Mouse (Mus musculus) midbrain, embryonic 16.5 days (tissue): ENCODE measurements at regions not wholly inside any gene's neighbourhood (a gene's known extent, or its start where the extent isn't known, plus 50 kb on each side); places are given as distances from the start of the nearest gene placed in this dataset.

Experiments used
- ATAC-seq: fragments of 200-750 bp; cut with Nextera tagmentation; 2 replicates; pipeline ENCODE4 v1.8.0; 2017; ENCODE audit warnings: moderate TSS enrichment
- H3K27ac ChIP-seq: fragments of 300-500 bp; sonication (generic); 2 replicates; pipeline ENCODE4 v1.5.1; 2014; ENCODE audit warnings: mild to moderate bottlenecking, low read length, mixed read lengths
- H3K27me3 ChIP-seq: fragments of 300-500 bp; sonication (generic); 2 replicates; pipeline ENCODE4 v1.6.1; 2014; ENCODE audit warnings: low read depth, low read length, mixed read lengths; ENCODE audit not compliant: control insufficient read depth, insufficient read depth
- H3K36me3 ChIP-seq: fragments of 300-500 bp; sonication (generic); 2 replicates; pipeline ENCODE4 v1.6.1; 2014; ENCODE audit warnings: mild to moderate bottlenecking, low read length, moderate library complexity, mixed read lengths; ENCODE audit not compliant: control insufficient read depth, insufficient read depth
- H3K4me1 ChIP-seq: fragments of 300-500 bp; sonication (generic); 2 replicates; pipeline ENCODE4 v1.6.1; 2014; ENCODE audit warnings: mild to moderate bottlenecking, low read length, mixed read lengths; ENCODE audit not compliant: control insufficient read depth, insufficient read depth
- H3K4me2 ChIP-seq: fragments of 300-500 bp; sonication (generic); 2 replicates; pipeline ENCODE4 v1.6.1; 2014; ENCODE audit warnings: mild to moderate bottlenecking, low read length, mixed read lengths
- H3K4me3 ChIP-seq: fragments of 300-500 bp; sonication (generic); 2 replicates; pipeline ENCODE4 v1.5.1; 2014; ENCODE audit warnings: low read depth, mild to moderate bottlenecking, low read length, moderate library complexity, mixed read lengths
- H3K9ac ChIP-seq: fragments of 300-500 bp; sonication (generic); 2 replicates; pipeline ENCODE4 v1.6.1; 2014; ENCODE audit warnings: low read depth, low read length, mixed read lengths
- H3K9me3 ChIP-seq: fragments of 300-500 bp; sonication (generic); replicated peaks from 2 replicates; pipeline ENCODE4 v1.6.1; 2014; ENCODE audit warnings: mild to moderate bottlenecking, low read length, mixed read lengths; ENCODE audit not compliant: control insufficient read depth, poor library complexity, severe bottlenecking
- WGBS: fragments of 180-500 bp; shearing (Covaris S2); extraction: QIAGEN DNeasy Blood & Tissue Kit; methylation state at CpG from one replicate; pipeline ENCODE4 v1.1.7; 2014; 5-methylcytosine and 5-hydroxymethylcytosine counted together

DNA sequence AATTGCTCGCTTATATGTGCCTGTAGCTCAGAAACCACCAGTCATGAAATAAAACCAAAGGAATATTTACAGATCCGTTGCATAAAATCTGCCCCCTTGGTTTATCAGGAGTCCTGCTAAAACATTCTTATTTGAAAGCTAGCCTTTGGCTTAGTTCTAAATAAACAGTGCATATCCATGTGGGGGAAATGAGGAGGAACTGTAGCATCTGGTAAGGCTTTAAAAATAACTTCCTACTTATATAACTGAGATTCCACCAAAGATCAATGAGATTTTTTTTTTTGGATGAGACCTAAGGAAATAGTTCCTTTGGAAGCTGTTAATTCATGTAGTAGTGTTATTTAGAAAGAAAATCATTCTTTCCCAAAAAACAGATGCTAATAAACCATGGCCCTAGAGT is 117.8 kb upstream of the Slco6d1 start:
- no peaks in the 10 kb centered on the region for H3K4me1 ChIP-seq
- H3K9ac ChIP-seq, result no peak overlapping the region
- H3K9me3 ChIP-seq, result no peaks in the 10 kb centered on the region
- H3K4me2 ChIP-seq, result no peak overlapping the region
- no peaks in the 10 kb centered on the region for H3K27me3 ChIP-seq
- WGBS, result 82% methylated on average over 2 of the region's 2 CpGs
- H3K36me3 ChIP-seq, result no peaks in the 10 kb centered on the region
- no peak overlapping the region for H3K27ac ChIP-seq
- H3K4me3 ChIP-seq, result no peak overlapping the region
- ATAC-seq, result no peak

DNA sequence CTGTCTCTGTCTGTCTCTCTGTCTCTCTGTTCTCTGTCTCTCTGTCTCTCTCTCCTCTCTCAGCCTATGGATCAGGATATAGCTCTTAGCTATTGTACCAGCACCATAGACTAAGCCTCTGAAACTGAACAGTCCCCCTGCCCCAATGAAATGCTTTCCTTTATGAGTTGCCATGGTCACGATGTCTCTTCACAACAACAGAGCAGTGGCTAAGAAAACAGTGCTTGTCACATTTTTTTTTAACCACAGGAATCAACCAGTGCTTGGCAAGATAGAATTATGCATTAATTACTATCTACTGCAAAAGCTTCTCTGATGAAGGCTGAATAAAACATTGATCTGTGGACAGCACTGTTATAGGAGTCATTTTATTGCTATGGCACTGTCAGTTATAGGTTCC is 114.6 kb upstream of the Slco6d1 start:
- no peak overlapping the region for H3K27ac ChIP-seq
- no peaks in the 10 kb centered on the region for H3K27me3 ChIP-seq
- no peak for ATAC-seq
- H3K4me3 ChIP-seq, result no peak overlapping the region
- no peaks in the 10 kb centered on the region for H3K9me3 ChIP-seq
- no peaks in the 10 kb centered on the region for H3K36me3 ChIP-seq
- H3K9ac ChIP-seq, result no peak overlapping the region
- 74% methylated on average over 1 of the region's 1 CpGs for WGBS
- no peaks in the 10 kb centered on the region for H3K4me1 ChIP-seq
- H3K4me2 ChIP-seq, result no peak overlapping the region

DNA sequence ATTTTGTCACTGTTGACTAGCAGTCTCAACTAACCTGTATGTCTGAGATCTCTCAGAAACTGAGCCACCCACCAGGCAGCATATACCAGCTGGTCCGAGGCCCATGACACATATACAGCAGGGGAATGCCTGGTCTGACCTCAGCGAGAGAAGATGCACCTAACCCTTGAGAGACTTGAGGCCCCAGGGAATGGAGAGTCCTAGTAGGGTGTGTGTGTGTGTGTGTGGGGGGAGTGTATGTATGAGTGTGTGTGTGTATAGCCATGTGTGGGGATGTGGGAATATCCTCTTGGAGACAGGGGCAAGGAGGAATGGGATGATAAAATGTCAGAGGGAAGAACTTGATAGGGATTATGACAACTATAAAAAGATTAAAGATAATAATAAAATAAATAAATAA is 113.4 kb upstream of the Slco6d1 start:
- no peak for ATAC-seq
- no peak overlapping the region for H3K9ac ChIP-seq
- no peaks in the 10 kb centered on the region for H3K9me3 ChIP-seq
- H3K27me3 ChIP-seq, result no peaks in the 10 kb centered on the region
- H3K27ac ChIP-seq, result no peak overlapping the region
- H3K4me1 ChIP-seq, result no peaks in the 10 kb centered on the region
- no peaks in the 10 kb centered on the region for H3K36me3 ChIP-seq
- WGBS, result 100% methylated on average over 2 of the region's 2 CpGs
- H3K4me3 ChIP-seq, result no peak overlapping the region
- H3K4me2 ChIP-seq, result no peak overlapping the region

DNA sequence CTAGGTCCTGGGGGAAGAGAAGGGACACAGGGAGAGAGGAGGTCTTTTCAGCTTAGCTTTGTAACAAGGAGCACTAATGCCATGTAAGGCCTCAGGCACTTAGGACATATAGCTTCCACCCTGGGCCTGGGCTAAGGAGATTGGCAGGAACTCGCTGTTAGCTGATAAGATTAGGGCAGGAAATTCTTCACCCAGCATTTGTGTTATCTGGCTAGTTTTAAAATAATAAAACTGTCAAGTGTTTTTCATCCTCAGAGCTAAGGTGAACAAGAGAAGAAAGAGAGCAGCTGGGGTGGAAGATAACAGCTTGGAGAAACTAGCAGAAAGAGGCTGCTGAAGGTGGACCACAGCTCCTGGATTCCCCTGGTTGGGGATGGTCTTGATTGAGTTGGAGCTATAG is 111.0 kb upstream of the Slco6d1 start:
- Histone ChIP-seq H3K4me3 (no peak overlapping the region), H3K9ac (no peak overlapping the region), H3K27ac (no peak overlapping the region), H3K4me1 (no peaks in the 10 kb centered on the region), H3K9me3 (no peaks in the 10 kb centered on the region), H3K27me3 (no peaks in the 10 kb centered on the region), H3K4me2 (no peak overlapping the region), H3K36me3 (no peaks in the 10 kb centered on the region)
- 89% methylated on average over 1 of the region's 1 CpGs for WGBS
- ATAC-seq, result no peak

DNA sequence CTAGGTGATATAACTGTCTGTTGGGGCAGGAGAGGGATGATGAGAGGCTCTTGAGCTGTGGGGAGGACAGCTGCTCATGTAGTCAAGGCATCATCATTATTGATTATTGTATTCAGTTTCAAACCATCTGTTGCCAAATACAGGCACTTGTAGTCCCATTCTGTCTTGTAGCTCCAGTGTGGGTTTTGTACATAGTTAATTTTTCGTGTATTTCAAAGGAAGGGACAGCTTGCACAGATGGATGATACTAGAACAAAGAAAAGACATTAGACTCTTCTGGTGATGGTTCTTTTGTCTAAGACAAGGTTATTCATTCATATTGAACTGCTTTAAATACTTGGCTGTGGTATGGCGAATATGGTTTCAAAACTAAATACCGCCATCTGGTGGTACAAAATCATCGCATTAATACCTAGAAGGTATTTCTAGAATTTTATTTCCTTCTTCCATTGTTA is 70.8 kb upstream of the Slco6d1 start:
- WGBS, result 19% methylated on average over 4 of the region's 4 CpGs
- Histone ChIP-seq H3K27me3 (no peaks in the 10 kb centered on the region), H3K27ac (0 out of 2 replicates have a peak overlapping the region, but pooled peaks have one; percentile 41), H3K36me3 (no peaks in the 10 kb centered on the region), H3K4me1 (peaks cover 9% of the 10 kb centered on the region), H3K9me3 (no peaks in the 10 kb centered on the region), H3K9ac (no peak overlapping the region), H3K4me2 (no peak overlapping the region), H3K4me3 (no peak overlapping the region)
- peak; percentile 85 for ATAC-seq

DNA sequence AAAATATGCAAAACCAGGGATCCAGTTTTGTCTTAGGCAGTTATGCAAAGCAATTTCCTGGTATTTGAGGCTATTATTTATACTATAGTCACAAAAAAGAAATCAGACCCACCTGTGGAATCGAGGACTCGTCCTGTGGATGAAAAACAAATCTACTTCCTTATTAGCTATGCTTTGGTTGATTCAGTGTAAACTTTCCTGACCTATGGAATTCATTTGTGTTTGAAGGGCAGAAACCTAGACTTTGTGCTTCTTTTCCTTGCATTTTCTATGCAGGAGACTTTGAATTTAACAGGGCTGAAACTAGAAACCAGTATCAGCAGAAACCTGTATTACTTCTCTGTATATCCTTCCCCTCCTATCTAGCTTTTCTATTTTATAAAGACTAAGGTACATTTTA is 70.2 kb upstream of the Slco6d1 start:
- Histone ChIP-seq H3K27ac (no peak overlapping the region), H3K36me3 (no peaks in the 10 kb centered on the region), H3K9ac (no peak overlapping the region), H3K9me3 (no peaks in the 10 kb centered on the region), H3K4me2 (no peak overlapping the region), H3K4me3 (no peak overlapping the region), H3K4me1 (peaks cover 9% of the 10 kb centered on the region), H3K27me3 (no peaks in the 10 kb centered on the region)
- ATAC-seq, result no peak
- WGBS, result 82% methylated on average over 2 of the region's 2 CpGs

DNA sequence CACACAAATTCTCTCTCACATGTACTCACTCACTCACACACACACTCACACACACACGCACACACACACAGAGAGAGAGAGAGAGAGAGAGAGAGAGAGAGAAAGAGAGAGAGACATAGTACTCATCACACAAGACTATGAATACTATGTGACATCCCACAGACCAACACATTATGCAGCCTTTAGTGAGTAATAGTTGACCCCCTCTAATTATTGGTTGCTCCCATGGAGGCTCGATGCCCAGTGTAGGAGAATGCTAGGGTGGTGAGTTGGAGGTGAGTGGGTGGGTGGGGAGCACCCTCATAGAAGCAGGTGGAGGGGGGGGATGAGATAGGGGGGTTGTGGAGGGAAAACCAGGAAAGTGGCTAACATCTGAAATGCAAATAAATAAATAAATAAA is 69.4 kb upstream of the Slco6d1 start:
- WGBS, result 83% methylated on average over 2 of the region's 2 CpGs
- ATAC-seq, result peak; percentile 60; the same call in 1 of the 2 replicates

More for the DNA sequence above, 69.4 kb upstream of the Slco6d1 start:
- Histone ChIP-seq H3K27ac (no peak overlapping the region), H3K27me3 (no peaks in the 10 kb centered on the region), H3K4me3 (no peak overlapping the region), H3K4me2 (no peak overlapping the region), H3K36me3 (no peaks in the 10 kb centered on the region), H3K4me1 (peaks cover 9% of the 10 kb centered on the region), H3K9ac (no peak overlapping the region), H3K9me3 (no peaks in the 10 kb centered on the region)
